Mouse (Mus musculus) intestine, embryonic 15.5 days (tissue): ENCODE data around the gene Bsx. TPM values are rescaled to one million over a fixed set of nuclear protein-coding genes. Genes with fewer than 3 reads are reported as not detected.

Experiments
- ATAC-seq: fragments of 200-750 bp; cut with Nextera tagmentation; 2 replicates; pipeline ENCODE4 v1.8.0; 2017; ENCODE audit warnings: moderate TSS enrichment, moderate library complexity
- H3K27ac ChIP-seq: fragments of 300-500 bp; sonication (generic); 2 replicates; pipeline ENCODE4 v1.5.1; 2015; ENCODE audit warnings: mild to moderate bottlenecking, inconsistent platforms
- H3K27me3 ChIP-seq: fragments of 300-500 bp; sonication (generic); replicated peaks from 2 replicates; pipeline ENCODE4 v1.6.1; 2015; ENCODE audit warnings: inconsistent platforms
- H3K36me3 ChIP-seq: fragments of 300-500 bp; sonication (generic); 2 replicates; pipeline ENCODE4 v1.6.1; 2015; ENCODE audit warnings: inconsistent platforms
- H3K4me1 ChIP-seq: fragments of 300-500 bp; sonication (generic); replicated peaks from 2 replicates; pipeline ENCODE4 v1.6.1; 2015; ENCODE audit warnings: inconsistent platforms
- H3K4me2 ChIP-seq: fragments of 300-500 bp; sonication (generic); replicated peaks from 2 replicates; pipeline ENCODE4 v1.6.1; 2015; ENCODE audit warnings: mild to moderate bottlenecking, inconsistent platforms
- H3K4me3 ChIP-seq: fragments of 300-500 bp; sonication (generic); replicated peaks from 2 replicates; pipeline ENCODE4 v1.5.1; 2015; ENCODE audit warnings: inconsistent platforms
- H3K9ac ChIP-seq: fragments of 300-500 bp; sonication (generic); 2 replicates; pipeline ENCODE4 v1.6.1; 2015; ENCODE audit warnings: inconsistent platforms
- H3K9me3 ChIP-seq: fragments of 300-500 bp; sonication (generic); 2 replicates; pipeline ENCODE4 v1.6.1; 2016; ENCODE audit warnings: inconsistent platforms
- WGBS: fragments of 180-500 bp; shearing (Covaris S2); methylation state at CpG from one replicate; pipeline ENCODE4 v1.1.7; 2015; 5-methylcytosine and 5-hydroxymethylcytosine counted together
- polyA plus RNA-seq: library from polyadenylated mRNA; unstranded; fragments of >200 nt; fragmentation: Nextera tagmentation; extraction: Ambion mirVana; gene quantifications from 2 replicates; pipeline ENCODE4 v1.2.1, GENCODE M21; 2015

Bsx gene
- polyA plus RNA-seq, 1 experiment from 2014 or later: not detected

GRCm38 (mm10) chr9:40874961-40875360 lies 1.0 kb downstream of the Bsx start:
- 4% methylated on average over 4 of the region's 4 CpGs for WGBS
- peaks cover 88% of the 10 kb centered on the region for H3K27me3 ChIP-seq
- H3K9me3 ChIP-seq: no peaks in the 10 kb centered on the region
- no peaks in the 10 kb centered on the region for H3K36me3 ChIP-seq
- ATAC-seq: no peak
- no peak overlapping the region for H3K9ac ChIP-seq
- no peak overlapping the region for H3K4me2 ChIP-seq
- no peak overlapping the region for H3K27ac ChIP-seq
- H3K4me3 ChIP-seq: no peak overlapping the region
- H3K4me1 ChIP-seq: peaks cover 12% of the 10 kb centered on the region; the same call in 1 of the 2 replicates

GRCm38 (mm10) chr9:40875431-40875830 lies 1.5 kb downstream of the Bsx start:
- Histone ChIP-seq H3K9ac (no peak overlapping the region), H3K9me3 (no peaks in the 10 kb centered on the region), H3K36me3 (no peaks in the 10 kb centered on the region), H3K4me1 (peaks cover 12% of the 10 kb centered on the region; the same call in 1 of the 2 replicates), H3K4me3 (no peak overlapping the region), H3K27me3 (peaks cover 86% of the 10 kb centered on the region), H3K4me2 (no peak overlapping the region), H3K27ac (no peak overlapping the region)
- ATAC-seq: no peak
- 3% methylated on average over 17 of the region's 17 CpGs for WGBS

- Histone ChIP-seq H3K9ac (no peak overlapping the region), H3K27me3 (peaks cover 90% of the 10 kb centered on the region), H3K9me3 (no peaks in the 10 kb centered on the region), H3K36me3 (no peaks in the 10 kb centered on the region), H3K4me2 (no peak overlapping the region), H3K4me3 (no peak overlapping the region), H3K27ac (no peak overlapping the region), H3K4me1 (peaks cover 12% of the 10 kb centered on the region; the same call in 1 of the 2 replicates)
- WGBS: 1% methylated on average over 29 of the region's 29 CpGs
- no peak for ATAC-seq
These were observed 2.2 kb downstream of the Bsx start for GRCm38 (mm10) chr9:40876164-40876563.

DNA sequence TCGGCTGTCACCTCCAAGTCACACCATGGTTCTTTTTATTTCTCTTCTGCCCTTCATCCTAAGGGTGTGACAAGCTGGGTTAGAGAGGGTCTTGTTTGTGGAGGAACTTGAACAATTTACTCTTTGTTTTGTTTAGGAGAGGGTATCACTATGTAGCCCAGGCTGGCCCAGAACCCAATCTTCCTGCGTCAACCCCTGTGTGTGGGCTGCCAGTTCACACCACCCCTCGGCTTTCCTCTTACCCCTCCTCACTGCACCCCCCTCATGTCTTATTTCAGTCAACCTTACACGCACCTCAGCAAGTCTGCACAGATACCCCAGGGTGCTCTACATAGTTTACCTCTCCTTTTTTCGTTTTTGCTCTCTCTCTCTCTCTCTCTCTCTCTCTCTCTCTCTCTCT lies 2.8 kb downstream of the Bsx start:
- Histone ChIP-seq H3K9me3 (no peaks in the 10 kb centered on the region), H3K27me3 (peaks cover 89% of the 10 kb centered on the region), H3K27ac (no peak overlapping the region), H3K9ac (no peak overlapping the region), H3K4me1 (peaks cover 12% of the 10 kb centered on the region; the same call in 1 of the 2 replicates), H3K36me3 (no peaks in the 10 kb centered on the region), H3K4me3 (no peak overlapping the region), H3K4me2 (no peak overlapping the region)
- WGBS: 5% methylated on average over 5 of the region's 5 CpGs
- no peak for ATAC-seq

GRCm38 (mm10) chr9:40877146-40877880 lies 3.4 kb downstream of the Bsx start:
- ATAC-seq: no peak
- H3K9ac ChIP-seq: no peak overlapping the region
- WGBS: 1% methylated on average over 42 of the region's 42 CpGs
- no peak overlapping the region for H3K27ac ChIP-seq
- H3K4me2 ChIP-seq: peak overlapping the region; percentile 52
- H3K4me1 ChIP-seq: peaks cover 12% of the 10 kb centered on the region; the same call in 1 of the 2 replicates
- H3K9me3 ChIP-seq: no peaks in the 10 kb centered on the region
- peaks cover 82% of the 10 kb centered on the region for H3K27me3 ChIP-seq
- H3K36me3 ChIP-seq: no peaks in the 10 kb centered on the region
- H3K4me3 ChIP-seq: peak overlapping the region; percentile 28

DNA sequence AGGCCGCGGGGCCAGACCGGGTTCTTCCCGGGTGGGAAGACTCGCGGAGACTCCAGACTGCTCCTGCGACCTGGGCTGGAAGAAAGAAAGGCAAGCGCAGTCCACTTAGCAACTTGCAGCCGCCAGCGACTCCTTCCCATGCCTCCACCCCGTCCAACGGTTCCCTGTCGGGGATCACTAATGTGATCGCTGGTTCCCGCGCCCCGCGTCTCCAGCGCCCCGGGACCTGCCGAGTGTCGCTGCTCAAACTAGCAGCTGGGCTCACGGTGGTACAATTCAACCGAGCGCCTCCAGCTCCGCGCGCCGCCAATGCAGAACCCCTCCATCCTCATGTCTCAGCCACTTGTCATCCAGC lies 3.9 kb downstream of the Bsx start:
- no peak overlapping the region for H3K27ac ChIP-seq
- peaks cover 77% of the 10 kb centered on the region for H3K27me3 ChIP-seq

DNA sequence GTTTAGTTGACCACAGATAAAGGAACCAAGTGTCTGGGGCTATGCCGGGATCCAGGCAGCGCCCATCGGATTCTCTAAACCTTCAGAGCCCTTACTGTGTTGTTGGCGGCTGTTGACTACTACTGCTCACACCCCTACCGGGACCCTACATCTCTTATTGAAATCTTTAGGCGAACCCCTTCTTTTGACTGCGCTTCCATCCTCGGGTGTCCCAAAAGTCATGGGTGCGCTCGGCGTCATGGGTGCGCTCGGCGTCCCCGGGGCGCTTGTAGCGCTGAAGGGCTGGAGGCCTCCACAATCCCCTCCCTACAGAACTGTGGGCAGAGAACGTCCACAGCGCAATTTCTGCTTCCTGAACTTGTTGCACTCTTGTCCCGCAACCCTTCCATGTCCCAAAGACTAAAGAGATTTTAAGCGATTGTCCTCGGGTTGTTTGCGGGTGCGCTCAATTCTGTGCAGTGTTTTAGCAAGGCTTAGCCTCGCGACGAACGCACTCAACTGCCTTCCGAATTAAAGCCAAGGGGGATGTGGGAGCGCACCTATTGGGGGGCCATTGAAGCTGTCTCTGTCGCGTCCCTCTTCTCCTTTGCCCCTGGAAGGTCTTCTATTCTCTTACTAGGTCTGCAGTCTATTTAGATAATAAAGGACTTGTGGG lies 4.5 kb downstream of the Bsx start:
- no peak overlapping the region for H3K4me3 ChIP-seq
- peaks cover 72% of the 10 kb centered on the region for H3K27me3 ChIP-seq
- H3K4me1 ChIP-seq: peaks cover 12% of the 10 kb centered on the region; the same call in 1 of the 2 replicates
- peak overlapping the region; percentile 52; the same call in 1 of the 2 replicates for H3K4me2 ChIP-seq
- no peaks in the 10 kb centered on the region for H3K9me3 ChIP-seq
- no peak overlapping the region for H3K27ac ChIP-seq
- no peak overlapping the region for H3K9ac ChIP-seq
- no peaks in the 10 kb centered on the region for H3K36me3 ChIP-seq
- 1% methylated on average over 32 of the region's 32 CpGs for WGBS
- no peak for ATAC-seq

More for the DNA sequence above, 3.9 kb downstream of the Bsx start:
- no peaks in the 10 kb centered on the region for H3K9me3 ChIP-seq
- peak overlapping the region; percentile 28 for H3K4me3 ChIP-seq
- no peak overlapping the region for H3K9ac ChIP-seq
- WGBS: 0% methylated on average over 29 of the region's 29 CpGs
- no peaks in the 10 kb centered on the region for H3K36me3 ChIP-seq
- H3K4me1 ChIP-seq: peaks cover 12% of the 10 kb centered on the region; the same call in 1 of the 2 replicates
- peak overlapping the region; percentile 52 for H3K4me2 ChIP-seq
- no peak for ATAC-seq

DNA sequence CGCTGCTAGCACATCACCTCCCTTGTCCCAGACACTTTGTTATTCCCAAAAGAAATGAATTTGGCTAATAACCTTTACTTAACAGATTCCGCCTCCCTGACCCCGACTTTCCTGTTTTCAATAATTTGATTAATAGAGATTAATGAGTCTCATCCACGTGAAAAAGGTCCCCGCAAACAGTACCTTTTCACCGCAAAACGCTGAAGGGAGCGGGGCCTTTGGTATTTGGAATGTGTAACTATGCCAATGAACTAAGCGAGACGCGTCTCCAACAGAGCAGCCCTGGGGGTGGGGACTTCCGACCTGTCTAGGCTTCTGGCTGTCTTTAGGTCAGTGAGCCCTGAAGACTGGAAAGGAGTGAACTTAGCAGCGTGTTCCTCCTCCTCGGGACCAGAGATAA lies 5.1 kb downstream of the Bsx start:
- Histone ChIP-seq H3K27me3 (peaks cover 67% of the 10 kb centered on the region), H3K9me3 (no peaks in the 10 kb centered on the region), H3K27ac (no peak overlapping the region), H3K4me3 (no peak overlapping the region), H3K4me1 (peaks cover 11% of the 10 kb centered on the region; the same call in 1 of the 2 replicates), H3K9ac (no peak overlapping the region), H3K4me2 (no peak overlapping the region), H3K36me3 (no peaks in the 10 kb centered on the region)
- ATAC-seq: no peak
- WGBS: under 1% methylated on average over 14 of the region's 14 CpGs

- no peak for ATAC-seq
- WGBS: 52% methylated on average over 10 of the region's 10 CpGs
- Histone ChIP-seq H3K9ac (no peak overlapping the region), H3K36me3 (no peaks in the 10 kb centered on the region), H3K4me3 (no peak overlapping the region), H3K9me3 (no peaks in the 10 kb centered on the region), H3K4me2 (no peak overlapping the region), H3K27me3 (peaks cover 9% of the 10 kb centered on the region; the same call in 1 of the 2 replicates), H3K4me1 (no peaks in the 10 kb centered on the region), H3K27ac (no peak overlapping the region)
These were observed 11.7 kb downstream of the Bsx start for GRCm38 (mm10) chr9:40885669-40886068.

- ATAC-seq: no peak
- no peak overlapping the region for H3K9ac ChIP-seq
- H3K4me1 ChIP-seq: no peaks in the 10 kb centered on the region
- no peak overlapping the region for H3K4me3 ChIP-seq
- H3K4me2 ChIP-seq: no peak overlapping the region
- no peaks in the 10 kb centered on the region for H3K9me3 ChIP-seq
- no peaks in the 10 kb centered on the region for H3K36me3 ChIP-seq
- no peaks in the 10 kb centered on the region for H3K27me3 ChIP-seq
- WGBS: 36% methylated on average over 12 of the region's 12 CpGs
- no peak overlapping the region for H3K27ac ChIP-seq
These were observed 15.5 kb downstream of the Bsx start for GRCm38 (mm10) chr9:40889389-40889788.

- H3K9me3 ChIP-seq: no peaks in the 10 kb centered on the region
These were observed 18.5 kb downstream of the Bsx start for GRCm38 (mm10) chr9:40892456-40892855.

GRCm38 (mm10) chr9:40907413-40907812 lies 33.5 kb downstream of the Bsx start:
- H3K4me2 ChIP-seq: no peak overlapping the region
- no peaks in the 10 kb centered on the region for H3K36me3 ChIP-seq
- ATAC-seq: no peak
- no peaks in the 10 kb centered on the region for H3K4me1 ChIP-seq
- H3K9ac ChIP-seq: no peak overlapping the region
- 44% methylated on average over 8 of the region's 8 CpGs for WGBS
- H3K4me3 ChIP-seq: no peak overlapping the region
- no peaks in the 10 kb centered on the region for H3K27me3 ChIP-seq
- no peak overlapping the region for H3K27ac ChIP-seq
- H3K9me3 ChIP-seq: no peaks in the 10 kb centered on the region

More at GRCm38 (mm10) chr9:40892456-40892855, 18.5 kb downstream of the Bsx start:
- no peak overlapping the region for H3K4me2 ChIP-seq
- no peak overlapping the region for H3K4me3 ChIP-seq
- 77% methylated on average over 6 of the region's 6 CpGs for WGBS
- ATAC-seq: no peak
- no peaks in the 10 kb centered on the region for H3K27me3 ChIP-seq
- H3K4me1 ChIP-seq: no peaks in the 10 kb centered on the region
- H3K27ac ChIP-seq: no peak overlapping the region
- H3K9ac ChIP-seq: no peak overlapping the region
- no peaks in the 10 kb centered on the region for H3K36me3 ChIP-seq
